Mouse (Mus musculus) bone marrow macrophage, adult 2 months (primary cell): Measurements from ENCODE around the gene Usp8.

Source experiments
- CTCF ChIP-seq: IDR thresholded peaks from 2 replicates; pipeline ENCODE4 v1.5.1; 2012; ENCODE audit warnings: low read depth, mild to moderate bottlenecking, low read length, moderate library complexity
- POLR2A ChIP-seq: IDR thresholded peaks from 2 replicates; pipeline ENCODE4 v1.6.1; 2012; ENCODE audit warnings: mild to moderate bottlenecking, low read depth, low read length, borderline replicate concordance

DNA sequence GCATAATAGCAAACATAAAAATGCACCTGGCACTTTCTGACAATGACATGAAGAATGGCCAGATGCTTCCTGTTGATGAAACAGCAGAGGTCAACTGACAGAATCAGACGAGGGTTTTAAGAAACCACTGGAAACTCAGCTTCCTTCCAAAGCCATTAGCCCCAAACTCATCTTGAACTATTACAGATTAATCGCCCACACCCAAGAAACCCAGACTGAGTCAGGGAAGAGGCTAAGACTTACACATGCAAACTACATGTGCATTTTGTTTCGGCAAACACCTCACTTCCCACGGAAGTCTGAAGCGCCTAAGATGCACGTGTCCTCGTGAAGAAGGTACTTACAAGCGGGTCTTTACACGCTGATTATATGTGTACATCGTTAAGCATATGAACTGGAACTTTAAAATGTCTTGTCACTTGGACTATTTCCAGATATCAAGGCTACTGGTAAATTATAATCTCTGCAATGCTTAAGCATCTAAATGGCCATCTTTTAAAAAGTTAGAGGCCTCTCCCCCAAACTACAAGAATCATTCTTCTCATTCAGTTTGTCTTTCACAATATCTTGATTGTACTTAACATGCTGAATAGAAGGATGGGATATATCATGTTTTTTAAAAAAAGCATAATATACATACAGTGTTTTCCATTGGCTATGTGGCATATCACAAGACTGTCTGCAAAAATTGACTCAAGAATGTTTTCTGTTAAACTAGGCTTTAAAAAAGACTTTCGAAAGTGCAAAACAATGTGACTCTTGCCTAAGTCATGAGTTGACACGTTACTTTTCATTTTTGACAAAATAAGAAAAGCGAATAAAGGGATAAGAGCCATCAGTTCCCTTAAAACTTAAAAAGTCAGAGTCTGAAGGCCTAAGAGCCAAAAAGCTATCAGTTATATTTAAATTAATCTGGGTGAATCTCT is 33.5 kb upstream of the Usp8 start:
- TF ChIP-seq CTCF (no peak), POLR2A (no peak)
